Mouse (Mus musculus) hindbrain, embryonic 16.5 days (tissue): ENCODE results near the gene Hs1bp3. TPM values are rescaled to one million over a fixed set of nuclear protein-coding genes. Genes with fewer than 3 reads are reported as not detected.

Source experiments
- ATAC-seq: fragments of 200-750 bp; cut with Nextera tagmentation; 2 replicates; pipeline ENCODE4 v1.8.0; 2017; ENCODE audit warnings: moderate TSS enrichment, moderate library complexity
- H3K27ac ChIP-seq: fragments of 300-500 bp; sonication (generic); 2 replicates; pipeline ENCODE4 v1.5.1; 2014; ENCODE audit warnings: low read depth, mild to moderate bottlenecking, control low read depth, low read length, moderate library complexity
- H3K27me3 ChIP-seq: fragments of 300-500 bp; sonication (generic); replicated peaks from 2 replicates; pipeline ENCODE4 v1.6.1; 2014; ENCODE audit warnings: low read length; ENCODE audit not compliant: control insufficient read depth, insufficient read depth
- H3K36me3 ChIP-seq: fragments of 300-500 bp; sonication (generic); 2 replicates; pipeline ENCODE4 v1.6.1; 2014; ENCODE audit warnings: mild to moderate bottlenecking, low read length, moderate library complexity, mixed read lengths; ENCODE audit not compliant: control insufficient read depth, insufficient read depth
- H3K4me1 ChIP-seq: fragments of 300-500 bp; sonication (generic); 2 replicates; pipeline ENCODE4 v1.6.1; 2014; ENCODE audit warnings: low read depth, low read length; ENCODE audit not compliant: control insufficient read depth, insufficient read depth
- H3K4me2 ChIP-seq: fragments of 300-500 bp; sonication (generic); 2 replicates; pipeline ENCODE4 v1.6.1; 2014; ENCODE audit warnings: mild to moderate bottlenecking, low read length, control low read depth, moderate library complexity
- H3K4me3 ChIP-seq: fragments of 300-500 bp; sonication (generic); 2 replicates; pipeline ENCODE4 v1.5.1; 2014; ENCODE audit warnings: mild to moderate bottlenecking, low read length, control low read depth, moderate library complexity
- H3K9ac ChIP-seq: fragments of 300-500 bp; sonication (generic); 2 replicates; pipeline ENCODE4 v1.6.1; 2014; ENCODE audit warnings: low read depth, mild to moderate bottlenecking, control low read depth, low read length, moderate library complexity
- H3K9me3 ChIP-seq: fragments of 300-500 bp; sonication (generic); 2 replicates; pipeline ENCODE4 v1.6.1; 2014; ENCODE audit warnings: mild to moderate bottlenecking, low read length, moderate library complexity; ENCODE audit not compliant: control insufficient read depth
- WGBS: fragments of 180-500 bp; shearing (Covaris S2); extraction: QIAGEN DNeasy Blood & Tissue Kit; methylation state at CpG from one replicate; pipeline ENCODE4 v1.1.7; 2014; 5-methylcytosine and 5-hydroxymethylcytosine counted together
- polyA plus RNA-seq: library from polyadenylated mRNA; unstranded; fragments of >200 nt; fragmentation: Nextera tagmentation; extraction: Ambion mirVana; gene quantifications from 2 replicates; pipeline ENCODE4 v1.2.1, GENCODE M21; 2015

Hs1bp3 gene
- polyA plus RNA-seq, 1 experiment from 2014 or later = 10.1 TPM

DNA sequence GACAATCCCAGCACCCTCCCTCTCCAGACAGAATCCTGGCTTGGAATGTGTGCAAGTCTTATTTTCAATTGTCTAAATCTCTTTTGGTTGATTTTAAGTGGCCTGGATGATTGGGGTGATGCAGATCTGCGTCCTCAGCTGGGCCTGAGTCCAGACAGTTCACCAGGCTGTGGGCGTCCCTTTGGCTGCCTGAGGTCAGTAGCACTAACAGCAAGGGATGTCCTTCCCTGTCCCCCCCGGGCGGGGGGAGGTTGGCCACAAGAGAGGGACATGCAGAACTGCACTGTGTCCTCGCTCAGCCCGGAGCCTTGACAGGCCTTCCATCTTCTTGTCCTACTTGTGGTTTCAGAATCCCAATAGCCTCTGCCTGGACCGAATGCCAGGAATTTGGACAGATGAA, 52.1 kb downstream of the Hs1bp3 start:
- H3K9me3 ChIP-seq = no peaks in the 10 kb centered on the region
- H3K4me1 ChIP-seq = no peaks in the 10 kb centered on the region; the same call in 1 of the 2 replicates
- no peak overlapping the region for H3K9ac ChIP-seq
- H3K27me3 ChIP-seq = no peaks in the 10 kb centered on the region
- ATAC-seq = peak; percentile 59; the same call in 1 of the 2 replicates
- H3K4me2 ChIP-seq = no peak overlapping the region
- 33% methylated on average over 7 of the region's 7 CpGs for WGBS
- no peak overlapping the region for H3K27ac ChIP-seq
- no peak overlapping the region for H3K4me3 ChIP-seq
- H3K36me3 ChIP-seq = no peaks in the 10 kb centered on the region

GRCm38 (mm10) chr12:8365905-8366576, 52.8 kb downstream of the Hs1bp3 start:
- Histone ChIP-seq H3K36me3 (no peaks in the 10 kb centered on the region), H3K4me3 (no peak overlapping the region), H3K27ac (no peak overlapping the region), H3K4me1 (no peaks in the 10 kb centered on the region; the same call in 1 of the 2 replicates), H3K9me3 (no peaks in the 10 kb centered on the region), H3K9ac (no peak overlapping the region), H3K27me3 (no peaks in the 10 kb centered on the region), H3K4me2 (no peak overlapping the region)
- WGBS = 82% methylated on average over 5 of the region's 5 CpGs
- ATAC-seq = no peak

GRCm38 (mm10) chr12:8366688-8367087, 53.5 kb downstream of the Hs1bp3 start:
- no peak overlapping the region for H3K9ac ChIP-seq
- WGBS = 76% methylated on average over 3 of the region's 3 CpGs
- no peak overlapping the region for H3K4me2 ChIP-seq
- H3K27ac ChIP-seq = no peak overlapping the region
- H3K4me3 ChIP-seq = no peak overlapping the region
- H3K27me3 ChIP-seq = no peaks in the 10 kb centered on the region
- no peaks in the 10 kb centered on the region; the same call in 1 of the 2 replicates for H3K4me1 ChIP-seq
- no peaks in the 10 kb centered on the region for H3K9me3 ChIP-seq
- no peak for ATAC-seq
- H3K36me3 ChIP-seq = no peaks in the 10 kb centered on the region

- 79% methylated on average over 5 of the region's 5 CpGs for WGBS
- ATAC-seq = no peak
- H3K4me1 ChIP-seq = no peaks in the 10 kb centered on the region
- H3K9me3 ChIP-seq = no peaks in the 10 kb centered on the region
- H3K27me3 ChIP-seq = no peaks in the 10 kb centered on the region
- H3K4me3 ChIP-seq = no peak overlapping the region
- H3K4me2 ChIP-seq = no peak overlapping the region
- no peaks in the 10 kb centered on the region for H3K36me3 ChIP-seq
- no peak overlapping the region for H3K9ac ChIP-seq
- no peak overlapping the region for H3K27ac ChIP-seq
Observed at GRCm38 (mm10) chr12:8371746-8372510, 58.7 kb downstream of the Hs1bp3 start.

- H3K4me3 ChIP-seq = no peak overlapping the region
- no peaks in the 10 kb centered on the region for H3K36me3 ChIP-seq
- H3K27me3 ChIP-seq = no peaks in the 10 kb centered on the region
- 85% methylated on average over 7 of the region's 7 CpGs for WGBS
- no peaks in the 10 kb centered on the region for H3K9me3 ChIP-seq
- no peak overlapping the region for H3K4me2 ChIP-seq
- H3K27ac ChIP-seq = no peak overlapping the region
- ATAC-seq = no peak
- no peaks in the 10 kb centered on the region for H3K4me1 ChIP-seq
- H3K9ac ChIP-seq = no peak overlapping the region
Observed at GRCm38 (mm10) chr12:8372511-8373180, 59.4 kb downstream of the Hs1bp3 start.

DNA sequence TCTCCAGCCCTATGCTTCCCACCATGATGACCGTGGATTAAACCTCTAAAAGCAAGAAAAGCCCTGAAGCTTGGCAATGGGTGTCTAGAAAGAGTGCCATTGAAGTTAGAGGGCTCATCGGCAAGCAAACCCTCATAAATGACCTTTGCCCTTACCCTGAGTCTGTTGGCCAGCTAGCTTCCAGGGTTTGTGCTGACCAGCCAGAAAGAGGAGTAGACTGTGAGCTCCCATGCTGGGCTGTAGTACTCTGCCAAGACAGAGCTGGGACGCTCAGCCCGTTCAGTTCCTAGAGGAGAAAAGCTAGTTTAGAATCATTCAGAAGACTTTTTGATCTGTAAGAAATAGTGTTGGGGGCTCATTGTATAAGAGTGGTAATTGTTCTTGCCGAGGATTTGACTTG, 60.5 kb downstream of the Hs1bp3 start:
- Histone ChIP-seq H3K36me3 (no peaks in the 10 kb centered on the region), H3K9me3 (no peaks in the 10 kb centered on the region), H3K4me3 (no peak overlapping the region), H3K9ac (no peak overlapping the region), H3K4me2 (no peak overlapping the region), H3K27ac (no peak overlapping the region), H3K4me1 (no peaks in the 10 kb centered on the region), H3K27me3 (no peaks in the 10 kb centered on the region)
- WGBS = 68% methylated on average over 5 of the region's 5 CpGs
- ATAC-seq = no peak

DNA sequence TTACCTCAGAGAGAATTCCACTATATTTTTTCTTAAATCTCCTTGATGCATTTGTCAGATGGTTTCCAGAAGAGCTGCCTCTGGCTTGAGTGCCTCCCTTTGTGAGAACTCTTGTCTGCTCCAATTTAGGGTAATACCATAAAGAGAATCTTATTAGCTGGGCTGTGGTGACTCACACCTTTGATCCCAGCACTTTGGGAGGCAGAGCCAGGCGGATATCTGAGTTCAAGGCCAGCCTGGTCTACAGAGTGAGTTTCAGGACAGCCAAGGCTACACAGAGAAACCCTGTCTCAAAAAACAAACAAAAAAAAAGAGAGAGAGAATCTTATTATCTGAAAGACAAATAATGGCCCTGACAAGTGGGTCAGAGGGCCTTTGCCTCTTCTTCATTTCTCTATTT, 63.9 kb downstream of the Hs1bp3 start:
- WGBS = 82% methylated on average over 1 of the region's 1 CpGs
- no peaks in the 10 kb centered on the region for H3K36me3 ChIP-seq
- no peak overlapping the region for H3K9ac ChIP-seq
- no peak overlapping the region for H3K27ac ChIP-seq
- no peaks in the 10 kb centered on the region for H3K4me1 ChIP-seq
- no peaks in the 10 kb centered on the region for H3K27me3 ChIP-seq
- H3K4me3 ChIP-seq = no peak overlapping the region
- no peak overlapping the region for H3K4me2 ChIP-seq
- H3K9me3 ChIP-seq = no peaks in the 10 kb centered on the region
- ATAC-seq = no peak

DNA sequence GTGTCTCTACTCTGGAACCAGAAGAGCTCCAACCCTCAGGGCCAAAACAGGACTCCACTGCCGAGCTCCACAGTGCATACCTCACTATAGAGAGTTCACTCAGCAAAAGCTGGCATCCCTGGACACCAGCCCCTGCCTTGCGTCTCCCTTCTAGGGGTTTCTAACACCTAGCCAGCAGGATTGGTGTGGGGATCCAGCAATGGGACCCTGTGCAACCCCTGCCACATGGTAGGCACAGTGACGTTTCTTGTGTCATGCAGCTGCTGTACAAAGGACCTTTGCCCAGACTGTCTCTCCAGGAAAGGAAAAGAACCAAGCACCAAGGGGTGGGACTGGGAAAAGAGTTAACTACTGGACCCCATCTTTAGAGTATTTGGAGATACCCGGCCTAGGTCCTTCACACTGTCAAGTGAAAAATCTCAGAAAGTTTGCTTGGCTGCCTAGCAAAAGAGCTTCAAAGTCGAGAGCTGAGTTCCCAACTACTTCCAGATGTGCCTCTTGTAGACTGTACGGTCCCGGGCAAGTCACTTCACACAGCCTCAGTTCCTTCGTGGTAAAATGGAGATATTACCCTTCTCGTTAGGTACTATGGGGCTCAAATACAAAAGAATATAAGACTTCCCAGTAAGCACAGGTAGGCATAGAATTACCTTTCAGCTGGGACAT, 64.9 kb downstream of the Hs1bp3 start:
- 81% methylated on average over 9 of the region's 9 CpGs for WGBS
- Histone ChIP-seq H3K27ac (no peak overlapping the region), H3K9ac (no peak overlapping the region), H3K36me3 (no peaks in the 10 kb centered on the region), H3K4me1 (no peaks in the 10 kb centered on the region), H3K9me3 (no peaks in the 10 kb centered on the region), H3K27me3 (no peaks in the 10 kb centered on the region), H3K4me2 (no peak overlapping the region), H3K4me3 (no peak overlapping the region)
- ATAC-seq = no peak
